Mouse (Mus musculus) embryonic facial prominence, embryonic 13.5 days (tissue): Measurements from ENCODE around the gene Gm4312. TPM values are rescaled to one million over a fixed set of nuclear protein-coding genes. Genes with fewer than 3 reads are reported as not detected.

ENCODE experiments used
- polyA plus RNA-seq: library from polyadenylated mRNA; unstranded; fragments of >200 nt; fragmentation: Nextera tagmentation; extraction: Ambion mirVana; gene quantifications from 2 replicates; pipeline ENCODE4 v1.2.1, GENCODE M21; 2015

Gm4312 gene
- polyA plus RNA-seq, 1 experiment from 2014 or later = not detected

Other genes with a start within 250 kb of the Gm4312 start
- gene Gm4301, start 46.9 kb downstream of the Gm4312 start, polyA plus RNA-seq = not detected in 2 replicates
- not detected in 2 replicates for gene Gm4302, start 41.7 kb downstream of the Gm4312 start, polyA plus RNA-seq
- not detected in 2 replicates for gene Gm4303, start 36.6 kb downstream of the Gm4312 start, polyA plus RNA-seq
- not detected in 2 replicates for gene Gm4305, start 31.5 kb downstream of the Gm4312 start, polyA plus RNA-seq
- gene Gm4307, start 21.2 kb downstream of the Gm4312 start, polyA plus RNA-seq = not detected in 2 replicates
- 22.4 and 23.4 TPM in 2 replicates for gene Tmtc3, start 104.8 kb upstream of the Gm4312 start, polyA plus RNA-seq
- 7.6 TPM in 2 replicates for gene Cep290, start 105.0 kb upstream of the Gm4312 start, polyA plus RNA-seq
- 8.2 and 8.8 TPM in 2 replicates for gene 4930430F08Rik, start 207.9 kb upstream of the Gm4312 start, polyA plus RNA-seq
- not detected in 2 replicates for gene 1700017N19Rik, start 207.9 kb upstream of the Gm4312 start, polyA plus RNA-seq